Comparison of ENCODE assay signal across 8 mouse cellular contexts in genomic region chr17:56510970-56511706, GRCm38 (mm10). TPM values are rescaled to one million over a fixed set of nuclear protein-coding genes. Genes with fewer than 3 reads are reported as not detected.
A peak's percentile ranks its signal among the peaks of the same experiment; 100 is the strongest.
DNase-seq lines count a peak whose midpoint lies in the region; ATAC-seq lines count a peak whose summit lies in the region.
"Had no signal": no experiment of that assay in that cellular context is flagged by ENCODE, and none has a peak within 500 bp of the region (broad histone marks: within the 10 kb centered on the region; RNA-seq: fewer than 3 reads in every experiment).

No protein-coding gene starts in this region.

- H3K36me3 ChIP-seq in liver, embryonic 12.5 days: no peaks in the 10 kb centered on the region
- no peaks in the 10 kb centered on the region for H3K36me3 ChIP-seq in embryonic facial prominence, embryonic 15.5 days
- no peaks in the 10 kb centered on the region for H3K36me3 ChIP-seq in intestine, embryonic 16.5 days (ENCODE audit: control insufficient read depth, insufficient read depth, low read length)

- ATAC-seq in liver, embryonic 12.5 days: no peak
- ATAC-seq in embryonic facial prominence, embryonic 15.5 days (ENCODE audit: insufficient number of reproducible peaks, low FRiP score, low TSS enrichment, low read depth): no peak
- ATAC-seq in intestine, embryonic 16.5 days: no peak

- DNase-seq in liver: no peak
- DNase-seq in retina, postnatal 1 day: peak; percentile 63
- no peak for DNase-seq in spleen, postnatal 36 days (ENCODE audit: low spot score in 2 of 2)
- no peak for DNase-seq in thymus, postnatal 0 days (ENCODE audit: low spot score)

- no peak overlapping the region for H3K9ac ChIP-seq in liver, embryonic 12.5 days
- H3K9ac ChIP-seq in embryonic facial prominence, embryonic 15.5 days: no peak overlapping the region
- H3K9ac ChIP-seq in intestine, embryonic 16.5 days (ENCODE audit: low read depth, low read length): peak overlapping the region; percentile 37; the same call in 1 of the 2 replicates

- H3K4me1 ChIP-seq in liver, embryonic 12.5 days: peaks cover 22% of the 10 kb centered on the region
- H3K4me1 ChIP-seq in embryonic facial prominence, embryonic 15.5 days: peaks cover 52% of the 10 kb centered on the region
- H3K4me1 ChIP-seq in intestine, embryonic 16.5 days (ENCODE audit: control insufficient read depth, insufficient read depth, low read length): peaks cover 10% of the 10 kb centered on the region

- H3K27me3 ChIP-seq in liver, embryonic 12.5 days (replicated peaks): peaks cover 93% of the 10 kb centered on the region
- H3K27me3 ChIP-seq in embryonic facial prominence, embryonic 15.5 days: peaks cover 58% of the 10 kb centered on the region
- peaks cover 51% of the 10 kb centered on the region for H3K27me3 ChIP-seq in intestine, embryonic 16.5 days (replicated peaks; ENCODE audit: control insufficient read depth, insufficient read depth, low read length)

- no peaks in the 10 kb centered on the region for H3K9me3 ChIP-seq in liver, embryonic 12.5 days (replicated peaks)
- no peaks in the 10 kb centered on the region for H3K9me3 ChIP-seq in embryonic facial prominence, embryonic 15.5 days (replicated peaks)
- no peaks in the 10 kb centered on the region for H3K9me3 ChIP-seq in intestine, embryonic 16.5 days (ENCODE audit: control insufficient read depth, low read length)

- no peak overlapping the region for H3K27ac ChIP-seq in liver, embryonic 12.5 days
- H3K27ac ChIP-seq in embryonic facial prominence, embryonic 15.5 days (replicated peaks): no peak overlapping the region
- no peak overlapping the region for H3K27ac ChIP-seq in intestine, embryonic 16.5 days (ENCODE audit: low read length)
- H3K27ac ChIP-seq: left cerebral cortex, adult 2 months had no signal

- H3K4me2 ChIP-seq in liver, embryonic 12.5 days: peak overlapping the region; percentile 36
- peak overlapping the region; percentile 56 for H3K4me2 ChIP-seq in embryonic facial prominence, embryonic 15.5 days (replicated peaks)
- H3K4me2 ChIP-seq in intestine, embryonic 16.5 days (ENCODE audit: low read depth, low read length): peak overlapping the region; percentile 50

- no peak overlapping the region for H3K4me3 ChIP-seq in liver, embryonic 12.5 days
- peak overlapping the region; percentile 26 for H3K4me3 ChIP-seq in embryonic facial prominence, embryonic 15.5 days (replicated peaks)
- peak overlapping the region; percentile 36 for H3K4me3 ChIP-seq in intestine, embryonic 16.5 days (ENCODE audit: low read length)
- H3K4me3 ChIP-seq: left cerebral cortex, adult 2 months had no signal

- WGBS in liver, embryonic 12.5 days (ENCODE audit: insufficient replicate concordance): 7% methylated on average over 60 of the region's 60 CpGs
- 6% methylated on average over 60 of the region's 60 CpGs for WGBS in embryonic facial prominence, embryonic 15.5 days
- 5% methylated on average over 60 of the region's 60 CpGs for WGBS in intestine, embryonic 16.5 days

RNA-seq across cellular contexts. Expression of gene Znrf4, which starts 1.1 kb away (rescaled TPM):
- not detected in 2 replicates for polyA plus RNA-seq in liver, embryonic 12.5 days (2016; fragmentation: Nextera tagmentation; extraction: Ambion mirVana)
- not detected in 2 replicates for polyA plus RNA-seq in embryonic facial prominence, embryonic 15.5 days (2015; fragmentation: Nextera tagmentation; extraction: Ambion mirVana)
- not detected in 2 replicates for polyA plus RNA-seq in intestine, embryonic 16.5 days (2015; fragmentation: Nextera tagmentation; extraction: Ambion mirVana)
- not detected in 2 replicates for polyA plus RNA-seq in thymus, postnatal 0 days (2015; fragmentation: Nextera tagmentation; extraction: Ambion mirVana)

RNA-seq across cellular contexts. Expression of gene Ptprs, which starts 34.9 kb away (rescaled TPM):
- polyA plus RNA-seq in liver, embryonic 12.5 days (2016; fragmentation: Nextera tagmentation; extraction: Ambion mirVana): 19.3 and 21.2 TPM in 2 replicates
- polyA plus RNA-seq in embryonic facial prominence, embryonic 15.5 days (2015; fragmentation: Nextera tagmentation; extraction: Ambion mirVana): 116 and 118 TPM in 2 replicates
- 34.4 and 37.3 TPM in 2 replicates for polyA plus RNA-seq in intestine, embryonic 16.5 days (2015; fragmentation: Nextera tagmentation; extraction: Ambion mirVana)
- polyA plus RNA-seq in thymus, postnatal 0 days (2015; fragmentation: Nextera tagmentation; extraction: Ambion mirVana): 24.2 and 29.9 TPM in 2 replicates

RNA-seq across cellular contexts. Expression of gene Gm20219, which starts 43.0 kb away (rescaled TPM):
- 0.20 and 0.25 TPM in 2 replicates for polyA plus RNA-seq in liver, embryonic 12.5 days (2016; fragmentation: Nextera tagmentation; extraction: Ambion mirVana)
- 13.1 and 16.5 TPM in 2 replicates for polyA plus RNA-seq in embryonic facial prominence, embryonic 15.5 days (2015; fragmentation: Nextera tagmentation; extraction: Ambion mirVana)
- 0.98 and 1.4 TPM in 2 replicates for polyA plus RNA-seq in intestine, embryonic 16.5 days (2015; fragmentation: Nextera tagmentation; extraction: Ambion mirVana)
- polyA plus RNA-seq in thymus, postnatal 0 days (2015; fragmentation: Nextera tagmentation; extraction: Ambion mirVana): 0.98 and 1.7 TPM in 2 replicates
